Mouse (Mus musculus) E14TG2a.4 (cell line): Measurements from ENCODE around the gene Ephx4.

Experiments
- CTCF ChIP-seq: conservative IDR thresholded peaks from 2 replicates; pipeline ENCODE4 v1.5.1; 2014; ENCODE audit warnings: low read length
- POU5F1 ChIP-seq: IDR thresholded peaks from 2 replicates; pipeline ENCODE4 v1.6.1; 2014; ENCODE audit warnings: low read length, borderline replicate concordance

DNA sequence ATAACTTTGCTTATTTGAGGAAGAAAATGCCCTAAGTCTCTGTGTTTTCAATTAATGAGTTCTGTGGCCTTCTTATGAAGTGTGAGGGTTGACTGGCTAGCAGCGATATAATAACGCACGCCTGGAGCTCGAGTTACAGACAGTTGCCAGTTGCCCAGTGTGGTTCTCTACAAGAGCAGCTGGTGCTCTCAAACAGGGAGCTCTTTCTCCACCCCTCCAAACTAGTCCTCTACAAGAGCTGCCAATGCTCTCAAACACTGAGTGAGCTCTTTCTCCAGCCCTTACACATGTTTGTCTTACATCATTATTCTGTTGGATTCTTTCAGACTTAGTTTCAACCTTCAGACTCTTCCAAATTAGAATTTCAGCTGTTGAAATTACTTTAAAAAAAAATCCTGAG is 8.8 kb downstream of the Ephx4 start:
- no peak for TF ChIP-seq CTCF
- TF ChIP-seq POU5F1, result no peak
